Mouse (Mus musculus) lung, adult 2 months (tissue): ENCODE results near the gene Mcrip1. TPM values are rescaled to one million over a fixed set of nuclear protein-coding genes. Genes with fewer than 3 reads are reported as not detected.
A peak's percentile ranks its signal among the peaks of the same experiment; 100 is the strongest.

Experiments used
- DNase-seq: peaks from one replicate; pipeline ENCODE4 v3.0.0; 2022
- H3K4me1 ChIP-seq: fragments of 200-500 bp; 2 replicates; pipeline ENCODE4 v1.6.1; 2011; ENCODE audit warnings: low read length; ENCODE audit not compliant: control insufficient read depth, insufficient read depth
- H3K4me3 ChIP-seq: fragments of 200-500 bp; replicated peaks from 2 replicates; pipeline ENCODE3; 2011; ENCODE audit warnings: low read depth, mild to moderate bottlenecking, control low read depth, low read length; ENCODE audit errors: extremely low read depth
- CTCF ChIP-seq: fragments of 200-500 bp; IDR thresholded peaks from 2 replicates; pipeline ENCODE4 v1.5.1; 2011; ENCODE audit warnings: mild to moderate bottlenecking, low read length, control low read depth; ENCODE audit not compliant: insufficient read depth
- POLR2A ChIP-seq: fragments of 200-500 bp; IDR thresholded peaks from 2 replicates; pipeline ENCODE4 v1.6.1; 2011; ENCODE audit warnings: low read depth, mild to moderate bottlenecking, control low read depth, low read length, borderline replicate concordance; ENCODE audit errors: extremely low read depth
- WGBS: fragments of 180-500 bp; shearing (Covaris S2); methylation state at CpG from one replicate; pipeline ENCODE4 v1.1.7; 2018; 5-methylcytosine and 5-hydroxymethylcytosine counted together
- polyA plus RNA-seq: library from polyadenylated mRNA; depleted of rRNA; stranded (reverse); fragments of >200 nt; gene quantifications from 2 replicates; pipeline ENCODE4 v1.2.3, GENCODE M21; 2012

The Mcrip1 gene
- polyA plus RNA-seq, 1 experiment, result 168 TPM

GRCm38 (mm10) chr11:120575940-120576339 is 26.4 kb upstream of the Mcrip1 start:
- no peak overlapping the region for H3K4me3 ChIP-seq
- peaks cover 26% of the 10 kb centered on the region for H3K4me1 ChIP-seq
- no peak for DNase-seq
- TF ChIP-seq CTCF, result no peak
- no peak for TF ChIP-seq POLR2A

GRCm38 (mm10) chr11:120575046-120575445 is 25.5 kb upstream of the Mcrip1 start:
- 69% methylated on average over 2 of the region's 2 CpGs for WGBS
- DNase-seq, result no peak
- peaks cover 23% of the 10 kb centered on the region for H3K4me1 ChIP-seq

GRCm38 (mm10) chr11:120574278-120574600 is 24.7 kb upstream of the Mcrip1 start:
- no peak for TF ChIP-seq POLR2A
- WGBS, result 33% methylated on average over 5 of the region's 5 CpGs
- DNase-seq, result no peak
- peaks cover 15% of the 10 kb centered on the region for H3K4me1 ChIP-seq
- H3K4me3 ChIP-seq, result no peak overlapping the region

More at GRCm38 (mm10) chr11:120575046-120575445, 25.5 kb upstream of the Mcrip1 start:
- TF ChIP-seq CTCF (no peak), POLR2A (no peak)
- no peak overlapping the region for H3K4me3 ChIP-seq

GRCm38 (mm10) chr11:120573585-120574277 is 24.2 kb upstream of the Mcrip1 start:
- no peak for DNase-seq
- WGBS, result under 1% methylated on average over 23 of the region's 23 CpGs
- peak overlapping the region; percentile 85 for H3K4me3 ChIP-seq
- H3K4me1 ChIP-seq, result peaks cover 9% of the 10 kb centered on the region
- TF ChIP-seq POLR2A, result no peak
- no peak for TF ChIP-seq CTCF

GRCm38 (mm10) chr11:120572752-120573584 is 23.4 kb upstream of the Mcrip1 start, which contains the start of gene P4hb:
P4hb (minus strand) TSS chr11:120573253.
- TF ChIP-seq POLR2A, result peak; percentile 97
- TF ChIP-seq CTCF, result no peak
- peak; percentile 99 for DNase-seq
- peaks cover 9% of the 10 kb centered on the region for H3K4me1 ChIP-seq

GRCm38 (mm10) chr11:120572417-120572751 is 22.9 kb upstream of the Mcrip1 start:
- no peak for DNase-seq
- Histone ChIP-seq H3K4me1 (peaks cover 9% of the 10 kb centered on the region), H3K4me3 (peak overlapping the region; percentile 97)
- under 1% methylated on average over 24 of the region's 24 CpGs for WGBS
- TF ChIP-seq POLR2A (no peak), CTCF (no peak)

More at GRCm38 (mm10) chr11:120572752-120573584, 23.4 kb upstream of the Mcrip1 start, which contains the start of gene P4hb:
- under 1% methylated on average over 93 of the region's 94 CpGs for WGBS
- peak within 1 kb of the TSS; percentile 97 for H3K4me3 ChIP-seq

- peaks cover 9% of the 10 kb centered on the region for H3K4me1 ChIP-seq
- DNase-seq, result no peak
- 6% methylated on average over 11 of the region's 11 CpGs for WGBS
- TF ChIP-seq CTCF (no peak), POLR2A (no peak)
- peak overlapping the region; percentile 97 for H3K4me3 ChIP-seq
These were observed 22.4 kb upstream of the Mcrip1 start for GRCm38 (mm10) chr11:120571754-120572416.

- Histone ChIP-seq H3K4me3 (no peak overlapping the region), H3K4me1 (peaks cover 9% of the 10 kb centered on the region)
- DNase-seq, result no peak
- no peak for TF ChIP-seq CTCF
- no peak for TF ChIP-seq POLR2A
- 45% methylated on average over 3 of the region's 3 CpGs for WGBS
These were observed 21.6 kb upstream of the Mcrip1 start for GRCm38 (mm10) chr11:120571122-120571521.

GRCm38 (mm10) chr11:120568324-120568723 is 18.8 kb upstream of the Mcrip1 start:
- peaks cover 6% of the 10 kb centered on the region for H3K4me1 ChIP-seq
- TF ChIP-seq POLR2A (no peak), CTCF (no peak)
- 85% methylated on average over 6 of the region's 6 CpGs for WGBS
- DNase-seq, result no peak
- H3K4me3 ChIP-seq, result no peak overlapping the region
